Mouse (Mus musculus): Measurements from ENCODE around the gene Sdf4.

The Sdf4 gene

GRCm38 (mm10) chr4:156057702-156058101, 65.0 kb downstream of the Sdf4 start:
- DNase-seq: no peak

- DNase-seq: no peak
These were observed 66.2 kb downstream of the Sdf4 start for GRCm38 (mm10) chr4:156058826-156059225.

GRCm38 (mm10) chr4:156059261-156059660, 66.6 kb downstream of the Sdf4 start, which contains the start of gene Ttll10:
Ttll10 (minus strand) TSS chr4:156059414.
- no peak for DNase-seq

GRCm38 (mm10) chr4:156059713-156060112, 67.0 kb downstream of the Sdf4 start:
- no peak for DNase-seq
